Mouse (Mus musculus) hindlimb bud, embryonic 11.5 days (tissue): ENCODE results near the gene Olfr381.
"Not testable (repeated sequence)": the region's sequence is repeated elsewhere in the genome, so short reads cannot be mapped to it uniquely, and the experiment has no call there.

ENCODE experiments used
- DNase-seq: peaks from one replicate; pipeline ENCODE4 v3.0.0-alpha.2; 2012; ENCODE audit warnings: low read depth, low spot score; ENCODE audit errors: extremely low spot score

Olfr381 gene

DNA sequence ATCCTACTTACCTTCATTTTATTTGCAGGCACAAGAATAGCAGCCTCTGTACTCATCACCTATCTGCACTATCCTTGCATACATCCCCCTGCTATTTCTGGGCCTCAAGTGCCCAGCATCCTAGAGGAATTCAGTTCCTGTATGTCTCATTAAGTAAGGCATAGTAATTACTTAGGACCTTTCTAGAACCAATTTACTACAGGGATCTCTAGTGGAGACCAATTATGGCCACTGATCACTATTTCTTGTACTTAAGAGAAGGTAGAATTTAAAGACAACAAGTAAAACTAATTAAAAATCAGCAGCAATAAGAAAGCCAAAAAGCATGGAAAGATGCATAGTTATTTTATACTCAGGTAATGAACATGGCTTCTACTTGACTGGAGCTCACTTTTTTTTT is at the start of gene Olfr381:
Olfr381 (minus strand) TSS at position 101 of the 400 bp plus-strand sequence.
- DNase-seq, result no peak

DNA sequence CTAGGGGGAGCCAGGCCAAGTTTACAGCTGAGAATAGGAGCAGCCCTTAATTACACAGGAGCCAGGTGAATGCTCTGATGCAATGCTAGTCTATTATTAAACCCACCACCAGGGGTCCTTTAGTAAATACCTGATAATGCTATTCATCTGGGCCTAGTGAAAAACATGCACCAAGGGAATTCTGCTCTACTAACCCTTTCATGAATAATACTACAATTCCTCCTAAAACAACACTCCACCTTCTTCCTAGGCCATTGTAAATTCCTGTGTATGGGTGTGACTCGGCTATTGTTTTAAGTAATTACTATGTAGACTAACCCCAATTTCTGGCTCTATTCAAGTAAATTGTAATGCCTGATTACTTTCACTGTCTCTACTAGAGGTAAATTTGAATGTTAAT is 37.6 kb upstream of the Olfr381 start:
- DNase-seq, result not testable (repeated sequence)

DNA sequence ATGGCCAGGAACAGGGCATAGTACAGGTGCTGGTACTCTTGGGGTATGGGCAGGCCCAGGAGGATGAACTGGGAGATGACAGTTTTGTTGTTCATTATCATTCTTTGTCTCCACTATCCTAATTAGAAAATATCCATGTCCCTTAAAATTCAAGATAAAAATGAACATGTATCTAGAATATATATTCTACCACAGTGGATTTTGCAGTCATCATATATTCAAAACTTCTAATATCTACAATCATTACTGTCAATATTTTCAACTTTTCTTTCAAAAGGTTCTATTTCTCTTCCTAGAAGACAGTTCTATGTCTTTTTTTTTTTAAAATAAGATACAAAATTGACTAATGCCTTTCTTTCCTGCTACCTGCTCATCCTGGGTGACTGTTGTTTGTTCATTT is 25.7 kb upstream of the Olfr381 start, which contains the start of gene Olfr382:
Olfr382 (minus strand) TSS at position 101 of the 400 bp plus-strand sequence.
- DNase-seq, result no peak

DNA sequence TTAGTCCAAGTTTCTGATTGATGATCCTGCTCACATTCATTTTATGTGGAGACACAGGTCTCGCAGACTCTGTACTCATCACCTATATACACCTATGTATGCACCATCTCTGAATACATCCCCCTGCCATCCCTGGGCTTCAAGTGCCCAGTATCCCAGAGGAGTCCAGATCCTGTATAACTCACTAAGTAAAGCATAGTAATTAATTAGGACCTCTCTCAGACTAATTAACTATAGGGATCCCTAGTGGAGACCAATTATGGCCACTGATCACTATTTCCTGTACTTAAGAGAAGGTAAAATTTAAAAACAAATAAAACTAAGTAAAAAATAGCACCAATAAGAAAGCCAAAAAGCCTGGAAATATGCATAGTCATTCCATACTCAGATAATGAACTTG is 34.0 kb downstream of the Olfr381 start, which contains the start of gene Olfr380:
Olfr380 (minus strand) TSS at position 101 of the 400 bp plus-strand sequence.
- no peak for DNase-seq
